Mouse (Mus musculus) lung, postnatal 0 days (tissue): ENCODE measurements around the gene Gm28230. TPM values are rescaled to one million over a fixed set of nuclear protein-coding genes. Genes with fewer than 3 reads are reported as not detected.

Experiments used
- ATAC-seq: fragments of 200-750 bp; cut with Nextera tagmentation; 2 replicates; pipeline ENCODE4 v1.8.0; 2017; ENCODE audit warnings: moderate library complexity
- DNase-seq: peaks from one replicate; pipeline ENCODE4 v3.0.0-alpha.2; 2016; ENCODE audit warnings: low spot score
- H3K27ac ChIP-seq: fragments of 300-500 bp; sonication (generic); 2 replicates; pipeline ENCODE4 v1.5.1; 2014; ENCODE audit warnings: antibody characterized with exemption, mild to moderate bottlenecking, low read length, mixed read lengths
- H3K27me3 ChIP-seq: fragments of 300-500 bp; sonication (generic); replicated peaks from 2 replicates; pipeline ENCODE4 v1.6.1; 2014; ENCODE audit warnings: low read length, mixed read lengths; ENCODE audit not compliant: insufficient read depth
- H3K36me3 ChIP-seq: fragments of 300-500 bp; sonication (generic); 2 replicates; pipeline ENCODE4 v1.6.1; 2014; ENCODE audit warnings: low read length, mixed read lengths; ENCODE audit not compliant: insufficient read depth
- H3K4me1 ChIP-seq: fragments of 300-500 bp; sonication (generic); 2 replicates; pipeline ENCODE4 v1.6.1; 2014; ENCODE audit warnings: antibody characterized with exemption, low read depth, low read length, mixed read lengths; ENCODE audit not compliant: insufficient read depth
- H3K4me2 ChIP-seq: fragments of 300-500 bp; sonication (generic); replicated peaks from 2 replicates; pipeline ENCODE4 v1.6.1; 2014; ENCODE audit warnings: low read depth, mild to moderate bottlenecking, low read length, moderate library complexity, mixed read lengths
- H3K4me3 ChIP-seq: fragments of 300-500 bp; sonication (generic); 2 replicates; pipeline ENCODE4 v1.5.1; 2014; ENCODE audit warnings: low read depth, low read length
- H3K9ac ChIP-seq: fragments of 300-500 bp; sonication (generic); replicated peaks from 2 replicates; pipeline ENCODE4 v1.6.1; 2014; ENCODE audit warnings: low read depth, mild to moderate bottlenecking
- H3K9me3 ChIP-seq: fragments of 300-500 bp; sonication (generic); 2 replicates; pipeline ENCODE4 v1.6.1; 2016; ENCODE audit warnings: low read length, mixed read lengths
- CTCF ChIP-seq: IDR thresholded peaks from 2 replicates; pipeline ENCODE4 v1.5.1; 2016; ENCODE audit warnings: antibody characterized with exemption, mild to moderate bottlenecking
- EP300 ChIP-seq: IDR thresholded peaks from 2 replicates; pipeline ENCODE4 v1.6.1; 2016; ENCODE audit warnings: antibody characterized with exemption, mild to moderate bottlenecking, control low read depth
- WGBS: fragments of 180-500 bp; shearing (Covaris S2); extraction: QIAGEN DNeasy Blood & Tissue Kit; methylation state at CpG from one replicate; pipeline ENCODE4 v1.1.7; 2014; 5-methylcytosine and 5-hydroxymethylcytosine counted together
- microRNA counts: library from miRNA; unstranded; fragments of <30 nt; microRNA quantifications from one replicate; lab custom pipeline; 2015
- microRNA-seq: library from miRNA; unstranded; fragments of <30 nt; microRNA quantifications from one replicate; pipeline ENCODE4, GENCODE M21; 2016
- polyA plus RNA-seq: library from polyadenylated mRNA; unstranded; fragments of >200 nt; fragmentation: Nextera tagmentation; extraction: Ambion mirVana; gene quantifications from 2 replicates; pipeline ENCODE4 v1.2.1, GENCODE M21; 2015

Gene Gm28230
- polyA plus RNA-seq, 1 experiment from 2014 or later = not detected

DNA sequence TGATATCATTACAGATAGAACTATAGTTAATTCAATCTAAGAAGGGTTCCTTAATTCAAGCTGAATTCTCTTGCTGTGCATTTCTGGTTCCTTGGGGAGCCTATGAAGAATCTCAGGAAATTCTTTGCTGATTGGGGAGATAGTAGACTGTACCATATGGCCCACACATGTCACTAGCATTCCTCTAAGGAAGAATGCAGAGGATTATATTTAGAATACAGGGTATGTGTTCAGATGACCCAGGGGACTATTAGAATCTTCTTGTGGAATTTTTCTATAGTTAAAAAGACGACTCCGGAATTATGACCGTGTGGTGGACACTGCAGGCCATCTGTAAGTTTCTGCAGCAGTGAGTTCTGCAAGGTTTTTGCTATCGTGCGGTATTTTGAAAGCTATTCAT lies 54.9 kb downstream of the Gm28230 start:
- Histone ChIP-seq H3K4me2 (no peak overlapping the region), H3K4me1 (no peaks in the 10 kb centered on the region), H3K9me3 (no peaks in the 10 kb centered on the region), H3K27ac (no peak overlapping the region), H3K27me3 (no peaks in the 10 kb centered on the region), H3K9ac (no peak overlapping the region), H3K36me3 (no peaks in the 10 kb centered on the region), H3K4me3 (no peak overlapping the region)
- ATAC-seq (no peak), DNase-seq (no peak)
- WGBS = 77% methylated on average over 5 of the region's 5 CpGs
- TF ChIP-seq EP300 = no peak
- no peak for TF ChIP-seq CTCF

DNA sequence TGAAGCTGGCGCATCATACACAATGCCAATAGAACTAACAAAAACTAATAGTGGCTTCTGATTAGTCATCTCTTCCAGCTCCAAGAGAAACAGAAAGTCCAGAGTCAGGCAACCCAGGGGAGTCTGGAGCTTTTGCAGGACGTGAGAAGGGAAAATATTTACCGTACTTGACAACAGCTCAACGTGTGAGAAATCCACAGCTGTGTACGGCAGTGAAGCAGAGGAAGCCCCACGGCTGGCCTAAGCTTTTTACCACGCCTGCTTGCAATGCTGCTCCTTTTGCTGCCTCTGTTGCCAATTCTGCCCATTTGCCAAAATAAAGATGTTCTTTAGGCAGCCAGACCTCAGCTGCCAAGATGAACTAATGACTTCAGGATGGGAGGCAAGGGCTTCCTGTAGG lies 69.0 kb downstream of the Gm28230 start:
- H3K27ac ChIP-seq = no peak overlapping the region
- DNase-seq = peak; percentile 18

More for the DNA sequence above, 69.0 kb downstream of the Gm28230 start:
- H3K27me3 ChIP-seq = no peaks in the 10 kb centered on the region
- H3K4me1 ChIP-seq = no peaks in the 10 kb centered on the region
- H3K4me2 ChIP-seq = no peak overlapping the region
- ATAC-seq = no peak
- H3K9ac ChIP-seq = no peak overlapping the region
- H3K36me3 ChIP-seq = no peaks in the 10 kb centered on the region
- H3K4me3 ChIP-seq = no peak overlapping the region
- 36% methylated on average over 7 of the region's 7 CpGs for WGBS
- no peaks in the 10 kb centered on the region for H3K9me3 ChIP-seq
- TF ChIP-seq CTCF (no peak), EP300 (no peak)

MicroRNA genes within 50 kb of the gene (microRNA counts, 519-probe panel; counts per million panel counts)
- microRNA mmu-miR-10b (lab: Ali Mortazavi, UCI) = 2,371 counts per million, percentile 7 among the panel's probes with 10 or more counts

Small RNA genes within 50 kb of the gene (microRNA-seq; reads per million reads assigned to microRNA genes)
- gene Gm44463 (not detected), gene Mir10b (738 reads per million, percentile 72 among the genes with 10 or more reads in this experiment)

Other genes with a start within 250 kb of the Gm28230 start
- 10.6 and 13.3 TPM in 2 replicates for gene Lnpk, start 147.3 kb upstream of the Gm28230 start, polyA plus RNA-seq
- gene Evx2, start 67.2 kb upstream of the Gm28230 start, polyA plus RNA-seq = not detected in 2 replicates
- not detected in 2 replicates for gene Hoxd13, start 58.4 kb upstream of the Gm28230 start, polyA plus RNA-seq
- not detected in 2 replicates for gene Hoxd12, start 51.7 kb upstream of the Gm28230 start, polyA plus RNA-seq
- not detected in 2 replicates for gene Hoxd11, start 47.2 kb upstream of the Gm28230 start, polyA plus RNA-seq
- 0.20 TPM in 1 of 2 replicates, not detected in the other for gene Hoxd10, start 34.8 kb upstream of the Gm28230 start, polyA plus RNA-seq
- gene Hoxd9, start 29.0 kb upstream of the Gm28230 start, polyA plus RNA-seq = 0.33 and 0.38 TPM in 2 replicates
- 0.44 and 0.50 TPM in 2 replicates for gene Hoxd8, start 22.1 kb upstream of the Gm28230 start, polyA plus RNA-seq
- not detected in 2 replicates for gene Hoxd3, start 14.8 kb upstream of the Gm28230 start, polyA plus RNA-seq
- not detected in 2 replicates for gene Hoxd4, start 14.8 kb upstream of the Gm28230 start, polyA plus RNA-seq
- gene Hoxd1, start 36.3 kb downstream of the Gm28230 start, polyA plus RNA-seq = not detected in 2 replicates
- gene Mtx2, start 99.1 kb downstream of the Gm28230 start, polyA plus RNA-seq = 83.7 and 87.7 TPM in 2 replicates